Mouse (Mus musculus) forebrain, embryonic 11.5 days (tissue): ENCODE results near the gene Bst1. TPM values are rescaled to one million over a fixed set of nuclear protein-coding genes. Genes with fewer than 3 reads are reported as not detected.

Source experiments
- ATAC-seq: fragments of 200-750 bp; cut with Nextera tagmentation; replicated peaks from 2 replicates; pipeline ENCODE4 v1.8.0; 2017; ENCODE audit warnings: moderate TSS enrichment; ENCODE audit not compliant: low FRiP score
- DNase-seq: peaks from one replicate; pipeline ENCODE4 v3.0.0-alpha.2; 2017; ENCODE audit warnings: low spot score
- H3K27ac ChIP-seq: fragments of 300-500 bp; sonication (generic); 2 replicates; pipeline ENCODE4 v1.5.1; 2014; ENCODE audit warnings: low read depth, low read length
- H3K27me3 ChIP-seq: fragments of 300-500 bp; sonication (generic); 2 replicates; pipeline ENCODE4 v1.6.1; 2014; ENCODE audit warnings: mild to moderate bottlenecking, low read length, mixed read lengths; ENCODE audit not compliant: control insufficient read depth, insufficient read depth
- H3K36me3 ChIP-seq: fragments of 300-500 bp; sonication (generic); 2 replicates; pipeline ENCODE4 v1.6.1; 2014; ENCODE audit warnings: mild to moderate bottlenecking, low read length, moderate library complexity, mixed read lengths; ENCODE audit not compliant: control insufficient read depth, insufficient read depth
- H3K4me1 ChIP-seq: fragments of 300-500 bp; sonication (generic); replicated peaks from 2 replicates; pipeline ENCODE4 v1.6.1; 2014; ENCODE audit warnings: low read length, mixed read lengths; ENCODE audit not compliant: control insufficient read depth, insufficient read depth
- H3K4me2 ChIP-seq: fragments of 300-500 bp; sonication (generic); 2 replicates; pipeline ENCODE4 v1.6.1; 2014; ENCODE audit warnings: low read depth, mild to moderate bottlenecking, low read length, moderate library complexity, mixed read lengths; ENCODE audit not compliant: severe bottlenecking
- H3K4me3 ChIP-seq: fragments of 300-500 bp; sonication (generic); 2 replicates; pipeline ENCODE4 v1.5.1; 2014; ENCODE audit warnings: low read depth, low read length
- H3K9ac ChIP-seq: fragments of 300-500 bp; sonication (generic); 2 replicates; pipeline ENCODE4 v1.6.1; 2014; ENCODE audit warnings: low read length
- H3K9me3 ChIP-seq: fragments of 300-500 bp; sonication (generic); 2 replicates; pipeline ENCODE4 v1.6.1; 2016; ENCODE audit warnings: low read length, mixed read lengths; ENCODE audit not compliant: control insufficient read depth
- WGBS: fragments of 180-500 bp; shearing (Covaris S2); extraction: QIAGEN DNeasy Blood & Tissue Kit; methylation state at CpG from one replicate; pipeline ENCODE4 v1.1.7; 2014; 5-methylcytosine and 5-hydroxymethylcytosine counted together
- polyA plus RNA-seq: library from polyadenylated mRNA; unstranded; fragments of >200 nt; fragmentation: Nextera tagmentation; extraction: Ambion mirVana; gene quantifications from 2 replicates; pipeline ENCODE4 v1.2.1, GENCODE M21; 2014

Bst1 gene
- polyA plus RNA-seq, 1 experiment from 2014 or later: not detected

- Histone ChIP-seq H3K9ac (no peak overlapping the region), H3K9me3 (no peaks in the 10 kb centered on the region), H3K4me2 (no peak overlapping the region), H3K4me3 (no peak overlapping the region), H3K27ac (no peak overlapping the region), H3K36me3 (no peaks in the 10 kb centered on the region), H3K4me1 (peaks cover 4% of the 10 kb centered on the region; the same call in 1 of the 2 replicates), H3K27me3 (no peaks in the 10 kb centered on the region)
- no peak for ATAC-seq
- 94% methylated on average over 2 of the region's 2 CpGs for WGBS
- DNase-seq: no peak
Measured at GRCm38 (mm10) chr5:43783996-43784395, 34.7 kb upstream of the Bst1 start.

- H3K36me3 ChIP-seq: no peaks in the 10 kb centered on the region
- ATAC-seq (no peak), DNase-seq (no peak)
- peaks cover 4% of the 10 kb centered on the region; the same call in 1 of the 2 replicates for H3K4me1 ChIP-seq
- H3K4me2 ChIP-seq: no peak overlapping the region
- no peaks in the 10 kb centered on the region for H3K27me3 ChIP-seq
- H3K9me3 ChIP-seq: no peaks in the 10 kb centered on the region
- H3K4me3 ChIP-seq: no peak overlapping the region
- no peak overlapping the region for H3K27ac ChIP-seq
- 93% methylated on average over 4 of the region's 4 CpGs for WGBS
- no peak overlapping the region for H3K9ac ChIP-seq
Measured at GRCm38 (mm10) chr5:43786607-43787006, 32.1 kb upstream of the Bst1 start.

- Histone ChIP-seq H3K4me2 (no peak overlapping the region), H3K9me3 (no peaks in the 10 kb centered on the region), H3K27ac (no peak overlapping the region), H3K36me3 (no peaks in the 10 kb centered on the region), H3K27me3 (no peaks in the 10 kb centered on the region), H3K4me1 (no peaks in the 10 kb centered on the region), H3K4me3 (no peak overlapping the region), H3K9ac (no peak overlapping the region)
- no peak for ATAC-seq
- WGBS: 84% methylated on average over 9 of the region's 9 CpGs
- DNase-seq: no peak
Measured at GRCm38 (mm10) chr5:43787976-43788752, 30.5 kb upstream of the Bst1 start.

- ATAC-seq (no peak), DNase-seq (no peak)
- H3K36me3 ChIP-seq: no peaks in the 10 kb centered on the region
- no peak overlapping the region for H3K27ac ChIP-seq
- no peak overlapping the region for H3K4me3 ChIP-seq
- H3K4me1 ChIP-seq: no peaks in the 10 kb centered on the region
- no peaks in the 10 kb centered on the region for H3K27me3 ChIP-seq
- WGBS: 85% methylated on average over 5 of the region's 5 CpGs
- no peak overlapping the region for H3K4me2 ChIP-seq
- no peaks in the 10 kb centered on the region for H3K9me3 ChIP-seq
- H3K9ac ChIP-seq: no peak overlapping the region
Measured at GRCm38 (mm10) chr5:43792354-43792753, 26.3 kb upstream of the Bst1 start.

- no peak overlapping the region for H3K4me2 ChIP-seq
- no peak overlapping the region for H3K4me3 ChIP-seq
- no peaks in the 10 kb centered on the region for H3K36me3 ChIP-seq
- no peaks in the 10 kb centered on the region for H3K27me3 ChIP-seq
- no peaks in the 10 kb centered on the region for H3K9me3 ChIP-seq
- WGBS: 83% methylated on average over 5 of the region's 5 CpGs
- DNase-seq: no peak
- no peak for ATAC-seq
- no peak overlapping the region for H3K9ac ChIP-seq
- no peak overlapping the region for H3K27ac ChIP-seq
- no peaks in the 10 kb centered on the region for H3K4me1 ChIP-seq
Measured at GRCm38 (mm10) chr5:43799530-43799929, 19.2 kb upstream of the Bst1 start.

GRCm38 (mm10) chr5:43800700-43801099, 18.0 kb upstream of the Bst1 start:
- 62% methylated on average over 1 of the region's 1 CpGs for WGBS
- H3K36me3 ChIP-seq: no peaks in the 10 kb centered on the region
- no peaks in the 10 kb centered on the region for H3K4me1 ChIP-seq
- H3K9me3 ChIP-seq: no peaks in the 10 kb centered on the region
- H3K4me3 ChIP-seq: no peak overlapping the region
- H3K27ac ChIP-seq: no peak overlapping the region
- no peak for ATAC-seq
- H3K4me2 ChIP-seq: no peak overlapping the region
- no peak for DNase-seq
- H3K27me3 ChIP-seq: no peaks in the 10 kb centered on the region
- H3K9ac ChIP-seq: no peak overlapping the region

GRCm38 (mm10) chr5:43801253-43801652, 17.4 kb upstream of the Bst1 start:
- ATAC-seq (no peak), DNase-seq (no peak)
- Histone ChIP-seq H3K27me3 (no peaks in the 10 kb centered on the region), H3K4me1 (no peaks in the 10 kb centered on the region), H3K4me2 (no peak overlapping the region), H3K9ac (no peak overlapping the region), H3K9me3 (no peaks in the 10 kb centered on the region), H3K4me3 (no peak overlapping the region), H3K36me3 (no peaks in the 10 kb centered on the region), H3K27ac (no peak overlapping the region)

GRCm38 (mm10) chr5:43801798-43802197, 16.9 kb upstream of the Bst1 start:
- 88% methylated on average over 4 of the region's 4 CpGs for WGBS
- no peak overlapping the region for H3K4me2 ChIP-seq
- ATAC-seq (no peak), DNase-seq (no peak)
- no peaks in the 10 kb centered on the region for H3K4me1 ChIP-seq
- H3K9me3 ChIP-seq: no peaks in the 10 kb centered on the region
- no peaks in the 10 kb centered on the region for H3K36me3 ChIP-seq
- no peaks in the 10 kb centered on the region for H3K27me3 ChIP-seq
- no peak overlapping the region for H3K4me3 ChIP-seq
- H3K9ac ChIP-seq: no peak overlapping the region
- no peak overlapping the region for H3K27ac ChIP-seq

- WGBS: 83% methylated on average over 2 of the region's 2 CpGs
- no peak overlapping the region for H3K4me3 ChIP-seq
- H3K27ac ChIP-seq: no peak overlapping the region
- H3K9me3 ChIP-seq: no peaks in the 10 kb centered on the region
- no peaks in the 10 kb centered on the region for H3K4me1 ChIP-seq
- no peak overlapping the region for H3K9ac ChIP-seq
- H3K27me3 ChIP-seq: no peaks in the 10 kb centered on the region
- no peak overlapping the region for H3K4me2 ChIP-seq
- no peaks in the 10 kb centered on the region for H3K36me3 ChIP-seq
- no peak for ATAC-seq
- DNase-seq: no peak
Measured at GRCm38 (mm10) chr5:43805401-43805800, 13.3 kb upstream of the Bst1 start.
